Mouse (Mus musculus): ENCODE data around the gene Ranbp9. TPM values are rescaled to one million over a fixed set of nuclear protein-coding genes. Genes with fewer than 3 reads are reported as not detected.

Gene Ranbp9
- polyA plus RNA-seq, 1 experiment from 2014 or later = 9.4 TPM

DNA sequence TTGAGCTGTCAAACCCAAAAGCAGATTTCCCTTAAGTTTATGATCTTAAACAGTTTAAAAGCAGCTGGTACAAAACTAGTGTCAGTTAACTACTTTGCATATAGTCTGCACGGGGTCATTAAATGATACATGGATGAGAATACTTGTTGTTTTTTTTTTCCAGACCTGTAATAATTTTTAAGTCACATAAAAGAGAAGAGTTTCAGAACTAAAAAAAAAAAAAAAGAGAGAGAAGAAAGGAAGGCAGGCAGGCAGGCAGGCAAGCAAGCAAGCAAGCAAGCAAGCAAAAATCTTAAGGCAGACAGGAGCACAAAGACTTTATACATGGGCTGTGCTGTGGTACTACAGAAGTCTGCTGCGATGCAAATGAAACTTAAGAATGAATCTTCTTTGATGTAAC, 47.7 kb downstream of the Ranbp9 start:
- no peaks in the 10 kb centered on the region for H3K4me1 ChIP-seq (replicated peaks)
- no peak overlapping the region for H3K27ac ChIP-seq
- no peaks in the 10 kb centered on the region for H3K27me3 ChIP-seq (ENCODE audit: insufficient read depth, poor library complexity, severe bottlenecking)
- H3K9me3 ChIP-seq = 0 out of 2 replicates have a peak, but pooled peaks cover 2% of the 10 kb centered on the region
- peaks cover 22% of the 10 kb centered on the region for H3K36me3 ChIP-seq
- no peak for DNase-seq (ENCODE audit: low spot score)
- no peak overlapping the region for H3K4me3 ChIP-seq
- WGBS = 94% methylated on average over 2 of the region's 2 CpGs

GRCm38 (mm10) chr13:43428436-43428835, 52.6 kb downstream of the Ranbp9 start:
- H3K4me1 ChIP-seq (replicated peaks) = no peaks in the 10 kb centered on the region
- no peaks in the 10 kb centered on the region for H3K9me3 ChIP-seq
- H3K36me3 ChIP-seq = peaks cover 41% of the 10 kb centered on the region
- H3K27me3 ChIP-seq (ENCODE audit: insufficient read depth, poor library complexity, severe bottlenecking) = no peaks in the 10 kb centered on the region
- 94% methylated on average over 4 of the region's 4 CpGs for WGBS
- H3K27ac ChIP-seq = no peak overlapping the region
- DNase-seq (ENCODE audit: low spot score) = no peak
- no peak overlapping the region for H3K4me3 ChIP-seq

GRCm38 (mm10) chr13:43415249-43415648, 65.8 kb downstream of the Ranbp9 start:
- Histone ChIP-seq H3K9me3 (no peaks in the 10 kb centered on the region), H3K4me1 (replicated peaks) (no peaks in the 10 kb centered on the region), H3K36me3 (peaks cover 91% of the 10 kb centered on the region), H3K4me3 (no peak overlapping the region), H3K27ac (no peak overlapping the region), H3K27me3 (ENCODE audit: insufficient read depth, poor library complexity, severe bottlenecking) (no peaks in the 10 kb centered on the region)
- DNase-seq (ENCODE audit: low spot score) = no peak
- WGBS = 89% methylated on average over 1 of the region's 1 CpGs

DNA sequence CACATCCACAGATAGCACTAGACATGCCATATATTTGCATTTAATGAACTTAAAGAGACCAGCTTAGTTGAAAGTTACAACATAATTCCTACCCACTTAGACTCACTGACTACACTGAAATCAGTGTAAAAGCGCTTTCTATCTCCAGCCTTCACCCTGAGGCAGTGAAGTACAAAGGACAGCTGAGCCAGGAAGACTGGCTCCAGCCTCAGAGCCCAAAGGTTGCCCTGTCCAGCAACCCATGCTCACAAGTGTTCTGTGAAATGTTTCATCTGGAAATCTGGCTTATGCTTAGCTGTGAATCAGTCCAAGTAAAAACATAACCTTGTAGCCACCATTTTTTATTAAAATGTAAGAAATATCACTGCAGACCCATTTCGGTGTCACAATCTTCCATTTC, 67.5 kb downstream of the Ranbp9 start:
- H3K4me3 ChIP-seq = no peak overlapping the region
- DNase-seq (ENCODE audit: low spot score) = no peak
- no peak overlapping the region for H3K27ac ChIP-seq
- WGBS = 91% methylated on average over 2 of the region's 2 CpGs
- no peaks in the 10 kb centered on the region for H3K9me3 ChIP-seq
- H3K27me3 ChIP-seq (ENCODE audit: insufficient read depth, poor library complexity, severe bottlenecking) = no peaks in the 10 kb centered on the region
- peaks cover 89% of the 10 kb centered on the region for H3K36me3 ChIP-seq
- H3K4me1 ChIP-seq (replicated peaks) = no peaks in the 10 kb centered on the region

DNA sequence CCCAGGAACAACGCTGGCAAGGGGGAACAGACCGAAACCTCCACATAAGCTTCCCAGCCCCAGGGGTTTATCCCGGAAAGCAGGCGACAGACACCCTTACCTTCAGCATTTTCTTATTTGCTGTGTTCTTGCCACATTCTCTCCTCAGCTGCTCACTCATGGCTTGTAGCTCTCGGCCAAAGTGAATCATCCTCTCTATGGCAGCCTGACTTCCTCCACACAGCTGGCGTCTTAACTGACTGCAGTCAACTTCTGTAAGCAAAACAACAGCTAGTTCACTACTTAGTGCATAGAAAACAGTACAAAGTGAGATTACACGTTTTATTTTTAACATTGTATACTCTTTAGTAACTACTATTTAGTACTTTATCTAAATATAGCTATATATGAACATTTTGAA, 68.8 kb downstream of the Ranbp9 start:
- no peak for DNase-seq (ENCODE audit: low spot score)
- Histone ChIP-seq H3K27me3 (ENCODE audit: insufficient read depth, poor library complexity, severe bottlenecking) (no peaks in the 10 kb centered on the region), H3K27ac (no peak overlapping the region), H3K36me3 (peaks cover 90% of the 10 kb centered on the region), H3K9me3 (no peaks in the 10 kb centered on the region), H3K4me1 (replicated peaks) (no peaks in the 10 kb centered on the region), H3K4me3 (no peak overlapping the region)
- WGBS = 90% methylated on average over 7 of the region's 7 CpGs

GRCm38 (mm10) chr13:43399576-43399975, 81.5 kb downstream of the Ranbp9 start:
- H3K9me3 ChIP-seq = no peaks in the 10 kb centered on the region
- peaks cover 9% of the 10 kb centered on the region for H3K4me1 ChIP-seq (replicated peaks)
- H3K27me3 ChIP-seq (ENCODE audit: insufficient read depth, poor library complexity, severe bottlenecking) = no peaks in the 10 kb centered on the region
- H3K36me3 ChIP-seq = peaks cover 74% of the 10 kb centered on the region
- H3K27ac ChIP-seq = no peak overlapping the region
- H3K4me3 ChIP-seq = peak overlapping the region; percentile 91
- 94% methylated on average over 5 of the region's 5 CpGs for WGBS
- no peak for DNase-seq (ENCODE audit: low spot score)

DNA sequence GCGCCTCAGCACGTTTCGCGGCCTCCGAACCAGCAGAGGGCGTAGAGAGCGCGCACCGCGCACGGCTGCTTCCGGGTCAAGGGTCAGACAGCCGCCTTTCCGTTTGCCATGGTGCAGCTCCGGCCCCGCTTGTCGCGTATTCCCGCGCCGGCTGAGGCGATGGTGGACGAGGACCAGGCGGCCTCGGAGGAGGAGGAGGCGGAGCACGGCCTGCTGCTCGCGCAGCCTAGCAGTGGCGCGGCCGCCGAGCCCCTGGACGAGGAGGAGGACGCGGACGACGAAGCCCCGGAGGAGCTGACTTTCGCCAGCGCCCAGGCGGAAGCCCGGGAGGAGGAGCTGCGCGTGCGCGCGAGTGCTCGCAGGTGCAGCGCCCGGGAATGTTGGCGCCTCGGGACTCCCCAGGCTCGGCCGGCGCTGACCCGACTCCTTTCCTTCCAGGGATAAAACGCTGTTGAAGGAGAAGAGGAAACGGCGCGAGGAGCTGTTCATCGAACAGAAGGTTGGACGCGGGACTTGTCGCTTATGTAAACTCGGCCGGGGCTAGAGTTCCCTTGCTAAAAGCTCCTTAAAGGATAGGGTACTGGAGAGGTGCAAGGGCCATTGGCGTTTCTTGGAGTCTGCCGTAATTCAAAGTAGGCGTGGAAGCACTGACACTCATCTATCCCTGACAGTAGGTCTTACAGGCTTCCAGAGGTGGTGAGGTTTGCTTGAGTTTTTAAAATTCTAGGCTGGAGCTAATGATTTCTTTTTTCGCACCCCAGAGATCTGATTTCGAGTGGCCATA, 82.6 kb downstream of the Ranbp9 start, which contains the start of gene Nol7:
Gene Nol7 (plus strand): TSS at position 94 of the 784 bp plus-strand sequence.
- Histone ChIP-seq H3K27ac (peak within 1 kb of the TSS; percentile 99), H3K4me1 (replicated peaks) (peaks cover 9% of the 10 kb centered on the region), H3K36me3 (peaks cover 72% of the 10 kb centered on the region), H3K4me3 (peak within 1 kb of the TSS; percentile 91), H3K27me3 (ENCODE audit: insufficient read depth, poor library complexity, severe bottlenecking) (no peaks in the 10 kb centered on the region), H3K9me3 (peaks cover 2% of the 10 kb centered on the region; the same call in 1 of the 2 replicates)
- peak; percentile 97 for DNase-seq (ENCODE audit: low spot score)
- WGBS = 2% methylated on average over 72 of the region's 72 CpGs

DNA sequence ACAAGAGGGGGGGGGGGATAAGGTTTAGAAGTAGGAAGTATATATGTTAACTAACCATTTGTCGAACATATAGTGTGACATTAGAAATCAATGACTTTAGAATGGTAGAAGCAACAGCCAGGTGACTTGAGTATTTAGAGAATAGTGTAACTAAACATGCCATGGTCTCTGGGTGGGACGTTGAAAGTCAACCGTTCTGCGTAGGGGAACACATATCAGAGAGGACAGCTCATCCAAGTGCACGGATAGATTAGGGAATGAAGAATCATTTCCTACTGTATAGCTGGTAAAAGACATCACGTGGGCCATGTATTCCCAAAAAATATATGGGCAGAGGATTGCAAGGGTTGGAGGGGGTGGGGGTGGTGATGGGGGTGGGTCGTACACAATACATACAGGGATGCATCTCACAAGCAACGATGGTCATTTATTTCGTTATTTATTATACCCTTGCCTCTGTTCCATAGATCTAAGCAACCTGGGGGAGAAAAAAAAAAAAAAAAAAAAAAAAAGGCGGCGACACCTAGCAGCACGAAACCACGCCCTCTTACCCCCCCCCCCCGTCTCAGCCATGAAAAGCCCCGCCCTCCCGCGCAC, 83.3 kb downstream of the Ranbp9 start:
- no peak for DNase-seq (ENCODE audit: low spot score)
- H3K27me3 ChIP-seq (ENCODE audit: insufficient read depth, poor library complexity, severe bottlenecking) = no peaks in the 10 kb centered on the region
- H3K4me3 ChIP-seq = peak overlapping the region; percentile 91
- peaks cover 9% of the 10 kb centered on the region for H3K4me1 ChIP-seq (replicated peaks)
- WGBS = 42% methylated on average over 17 of the region's 17 CpGs
- peak overlapping the region; percentile 99 for H3K27ac ChIP-seq
- peaks cover 66% of the 10 kb centered on the region for H3K36me3 ChIP-seq
- H3K9me3 ChIP-seq = peaks cover 2% of the 10 kb centered on the region; the same call in 1 of the 2 replicates

- no peak for DNase-seq (ENCODE audit: low spot score)
- Histone ChIP-seq H3K4me1 (replicated peaks) (no peaks in the 10 kb centered on the region), H3K27me3 (ENCODE audit: insufficient read depth, poor library complexity, severe bottlenecking) (no peaks in the 10 kb centered on the region), H3K36me3 (peaks cover 30% of the 10 kb centered on the region), H3K27ac (no peak overlapping the region), H3K9me3 (no peaks in the 10 kb centered on the region), H3K4me3 (no peak overlapping the region)
- WGBS = 93% methylated on average over 10 of the region's 10 CpGs
Measured at GRCm38 (mm10) chr13:43385321-43385720, 95.8 kb downstream of the Ranbp9 start.

GRCm38 (mm10) chr13:43379989-43380388, 101.1 kb downstream of the Ranbp9 start:
- Histone ChIP-seq H3K27me3 (ENCODE audit: insufficient read depth, poor library complexity, severe bottlenecking) (no peaks in the 10 kb centered on the region), H3K4me1 (replicated peaks) (no peaks in the 10 kb centered on the region; the same call in 1 of the 2 replicates), H3K9me3 (no peaks in the 10 kb centered on the region), H3K27ac (no peak overlapping the region), H3K4me3 (no peak overlapping the region), H3K36me3 (peaks cover 35% of the 10 kb centered on the region)
- 86% methylated on average over 3 of the region's 3 CpGs for WGBS
- DNase-seq (ENCODE audit: low spot score) = no peak

- peaks cover 7% of the 10 kb centered on the region for H3K4me1 ChIP-seq (replicated peaks)
- no peak for DNase-seq (ENCODE audit: low spot score)
- peaks cover 8% of the 10 kb centered on the region; the same call in 1 of the 2 replicates for H3K9me3 ChIP-seq
- WGBS = 70% methylated on average over 2 of the region's 2 CpGs
- peaks cover 53% of the 10 kb centered on the region for H3K36me3 ChIP-seq
- no peak overlapping the region for H3K4me3 ChIP-seq
- no peak overlapping the region for H3K27ac ChIP-seq
- H3K27me3 ChIP-seq (ENCODE audit: insufficient read depth, poor library complexity, severe bottlenecking) = no peaks in the 10 kb centered on the region
Measured at GRCm38 (mm10) chr13:43374918-43375432, 106.1 kb downstream of the Ranbp9 start.

GRCm38 (mm10) chr13:43374205-43374604, 106.9 kb downstream of the Ranbp9 start:
- Histone ChIP-seq H3K4me1 (replicated peaks) (peaks cover 7% of the 10 kb centered on the region), H3K27me3 (ENCODE audit: insufficient read depth, poor library complexity, severe bottlenecking) (no peaks in the 10 kb centered on the region), H3K4me3 (no peak overlapping the region), H3K9me3 (peaks cover 8% of the 10 kb centered on the region; the same call in 1 of the 2 replicates), H3K27ac (no peak overlapping the region), H3K36me3 (peaks cover 53% of the 10 kb centered on the region)
- WGBS = 88% methylated on average over 10 of the region's 10 CpGs
- DNase-seq (ENCODE audit: low spot score) = no peak

DNA sequence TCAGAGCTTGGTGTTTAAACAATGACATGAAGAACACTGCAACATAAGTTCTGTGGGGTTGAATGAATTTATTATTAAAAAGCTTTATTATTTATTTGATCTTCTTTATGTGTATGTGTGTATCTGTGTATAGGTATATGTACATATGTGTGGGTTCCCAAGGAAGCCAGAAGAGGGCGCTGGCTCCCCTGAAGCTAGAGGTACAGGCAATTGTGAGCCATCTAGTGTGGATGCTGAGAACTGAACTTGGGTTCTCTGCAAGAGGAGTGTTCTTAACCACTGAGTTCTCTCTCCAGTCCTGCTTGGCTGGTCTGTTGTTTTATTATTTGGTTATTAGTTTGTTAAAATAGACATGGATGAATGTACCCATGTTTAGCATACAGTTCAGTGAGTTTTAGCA, 108.2 kb downstream of the Ranbp9 start:
- DNase-seq (ENCODE audit: low spot score) = no peak
- H3K27ac ChIP-seq = no peak overlapping the region
- WGBS = 81% methylated on average over 1 of the region's 1 CpGs
- H3K4me1 ChIP-seq (replicated peaks) = peaks cover 7% of the 10 kb centered on the region
- H3K4me3 ChIP-seq = no peak overlapping the region
- no peaks in the 10 kb centered on the region for H3K27me3 ChIP-seq (ENCODE audit: insufficient read depth, poor library complexity, severe bottlenecking)
- H3K9me3 ChIP-seq = peaks cover 8% of the 10 kb centered on the region; the same call in 1 of the 2 replicates
- peaks cover 47% of the 10 kb centered on the region for H3K36me3 ChIP-seq

All from hindbrain, embryonic 10.5 days (tissue).